Mouse (Mus musculus) 3134 (cell line): ENCODE data around the gene Lrrfip1.

Experiments
- DNase-seq: peaks from one replicate; pipeline ENCODE4 v3.0.0-alpha.2; 2011; ENCODE audit warnings: low spot score; ENCODE audit not compliant: insufficient read length; ENCODE audit errors: extremely low read depth

Lrrfip1 gene

GRCm38 (mm10) chr1:90998268-90998890, at the start of gene Lrrfip1:
Lrrfip1 (plus strand) TSS chr1:90998737.
- peak; percentile 85 for DNase-seq

GRCm38 (mm10) chr1:90949309-90949708, 49.2 kb upstream of the Lrrfip1 start:
- no peak for DNase-seq

- DNase-seq: no peak
Measured at GRCm38 (mm10) chr1:90951670-90952069, 46.9 kb upstream of the Lrrfip1 start.

- no peak for DNase-seq
Measured at GRCm38 (mm10) chr1:90952808-90953207, 45.7 kb upstream of the Lrrfip1 start, which contains the start of gene Prlh. Prlh (plus strand) TSS chr1:90953108.

- no peak for DNase-seq
Measured at GRCm38 (mm10) chr1:90953688-90954087, 44.8 kb upstream of the Lrrfip1 start.

GRCm38 (mm10) chr1:90956245-90957096, 42.1 kb upstream of the Lrrfip1 start:
- DNase-seq: no peak

GRCm38 (mm10) chr1:90962526-90962925, 36.0 kb upstream of the Lrrfip1 start:
- no peak for DNase-seq

GRCm38 (mm10) chr1:90962994-90963393, 35.5 kb upstream of the Lrrfip1 start:
- DNase-seq: no peak

GRCm38 (mm10) chr1:90967583-90967982, 31.0 kb upstream of the Lrrfip1 start:
- DNase-seq: peak; percentile 53

GRCm38 (mm10) chr1:90968649-90969048, 29.9 kb upstream of the Lrrfip1 start:
- DNase-seq: no peak

GRCm38 (mm10) chr1:90969347-90969784, 29.2 kb upstream of the Lrrfip1 start, which contains the start of gene Rab17:
Rab17 (minus strand) TSS chr1:90969661.
- DNase-seq: peak; percentile 47

GRCm38 (mm10) chr1:90969881-90970390, 28.6 kb upstream of the Lrrfip1 start:
- no peak for DNase-seq

GRCm38 (mm10) chr1:90972911-90973573, 25.5 kb upstream of the Lrrfip1 start:
- DNase-seq: peak; percentile 69

GRCm38 (mm10) chr1:90973574-90973911, 25.0 kb upstream of the Lrrfip1 start:
- no peak for DNase-seq

GRCm38 (mm10) chr1:90974906-90975649, 23.5 kb upstream of the Lrrfip1 start:
- DNase-seq: peak; percentile 93

GRCm38 (mm10) chr1:90975960-90976359, 22.6 kb upstream of the Lrrfip1 start:
- no peak for DNase-seq

- no peak for DNase-seq
Measured at GRCm38 (mm10) chr1:90980638-90981330, 17.8 kb upstream of the Lrrfip1 start.

GRCm38 (mm10) chr1:90981346-90981745, 17.2 kb upstream of the Lrrfip1 start:
- no peak for DNase-seq

- DNase-seq: no peak
Measured at GRCm38 (mm10) chr1:90995916-90996315, 2.6 kb upstream of the Lrrfip1 start.

- no peak for DNase-seq
Measured at GRCm38 (mm10) chr1:90997136-90997535, 1.4 kb upstream of the Lrrfip1 start.
